Mouse (Mus musculus) megakaryocyte-erythroid progenitor cell, adult 5 weeks (primary cell): ENCODE results near the gene Tec. TPM values are rescaled to one million over a fixed set of nuclear protein-coding genes. Genes with fewer than 3 reads are reported as not detected.

ENCODE experiments used
- polyA plus RNA-seq: library from polyadenylated mRNA; stranded (reverse); fragments of >175 nt; gene quantifications from 2 replicates; pipeline ENCODE4 v1.2.3, GENCODE M21; 2012

Tec gene
- 2.0 and 2.3 TPM in 2 replicates for polyA plus RNA-seq

DNA sequence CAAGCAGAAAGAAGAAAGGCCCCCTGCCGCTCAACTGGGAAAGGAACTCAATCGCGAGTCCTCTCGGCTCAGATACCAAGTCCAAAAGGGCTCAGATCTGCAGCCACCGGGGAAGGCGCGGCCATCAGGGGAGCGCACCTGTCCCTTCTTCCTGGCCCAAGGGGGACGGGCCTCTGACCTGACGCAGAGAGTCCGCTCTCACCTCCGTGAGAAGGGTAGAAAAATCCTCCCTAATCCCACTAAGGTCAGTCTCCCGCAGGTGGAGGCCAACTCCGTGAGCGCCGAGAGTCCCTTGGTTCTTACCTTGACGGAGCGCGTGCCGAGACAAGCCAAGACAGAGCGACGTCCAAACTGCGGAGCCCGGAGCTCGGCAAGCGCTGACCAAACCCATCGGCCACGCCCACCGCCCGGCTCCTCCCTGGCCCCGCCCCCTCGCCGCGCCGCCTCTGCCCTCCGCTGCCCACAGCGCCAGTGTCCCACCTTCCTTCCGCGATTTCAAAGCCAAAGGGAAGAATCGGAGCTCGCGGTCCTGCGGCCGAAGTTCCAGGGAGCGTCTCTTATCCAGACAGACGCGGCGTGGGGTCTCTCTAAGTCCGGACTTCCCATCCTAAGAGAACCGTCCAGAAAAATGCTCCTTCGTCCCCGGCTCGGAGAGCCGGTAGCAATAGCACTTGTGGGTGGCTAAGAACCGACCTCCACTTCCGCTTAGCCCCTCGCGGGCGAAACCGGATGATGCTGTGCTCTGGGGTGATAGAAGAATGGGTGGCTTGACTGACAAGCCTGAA, at the start of gene Tec:
Gene Tec, minus strand, starts transcription at position 393 of the 785 bp plus-strand sequence.

DNA sequence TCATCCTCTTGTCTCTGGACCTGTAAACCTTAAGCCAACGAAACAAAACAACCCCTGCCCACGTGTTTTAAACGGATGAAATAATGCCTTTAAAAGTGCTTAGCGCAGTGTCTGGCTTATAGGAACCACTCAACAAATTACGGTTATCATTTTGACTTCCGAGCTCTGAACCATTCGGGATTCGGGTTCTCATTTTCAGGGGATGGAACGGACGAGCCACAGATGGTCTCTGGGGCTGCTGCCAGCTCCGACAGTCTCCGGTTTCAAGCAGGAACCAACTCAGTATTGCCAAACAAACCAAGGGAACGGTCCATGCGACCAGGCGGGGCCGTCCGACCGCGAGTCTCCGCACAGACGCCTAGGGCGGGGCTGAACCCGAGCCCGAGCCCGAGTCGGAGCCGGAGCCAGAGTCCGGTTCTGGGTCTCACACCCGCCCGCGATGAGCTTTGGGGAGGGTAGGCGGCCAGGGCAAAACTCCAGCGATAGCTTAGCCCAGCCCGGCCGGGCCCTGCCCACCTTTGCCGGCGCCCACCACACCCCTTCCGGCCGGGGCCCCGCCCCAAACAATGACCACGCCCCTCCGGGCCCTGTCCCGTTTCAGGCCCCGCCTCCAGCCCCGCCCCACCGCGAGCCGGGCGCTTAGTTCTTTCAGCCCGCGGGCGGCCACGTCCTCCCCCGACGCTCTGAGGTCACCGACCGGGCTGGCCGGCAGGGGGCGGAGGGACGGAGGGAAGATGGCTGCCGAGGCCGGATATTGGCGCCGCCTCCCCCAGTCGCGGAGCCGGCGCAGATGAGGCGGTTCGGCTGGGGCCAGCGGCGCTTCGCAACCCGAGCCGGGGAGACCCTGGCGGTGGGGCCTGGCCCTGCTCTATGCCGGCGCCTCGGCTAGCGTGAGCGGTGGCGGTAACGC, 45.6 kb upstream of the Tec start, which contains the start of gene Slain2:
Gene Slain2, plus strand, starts transcription at position 657 of the 910 bp plus-strand sequence.

DNA sequence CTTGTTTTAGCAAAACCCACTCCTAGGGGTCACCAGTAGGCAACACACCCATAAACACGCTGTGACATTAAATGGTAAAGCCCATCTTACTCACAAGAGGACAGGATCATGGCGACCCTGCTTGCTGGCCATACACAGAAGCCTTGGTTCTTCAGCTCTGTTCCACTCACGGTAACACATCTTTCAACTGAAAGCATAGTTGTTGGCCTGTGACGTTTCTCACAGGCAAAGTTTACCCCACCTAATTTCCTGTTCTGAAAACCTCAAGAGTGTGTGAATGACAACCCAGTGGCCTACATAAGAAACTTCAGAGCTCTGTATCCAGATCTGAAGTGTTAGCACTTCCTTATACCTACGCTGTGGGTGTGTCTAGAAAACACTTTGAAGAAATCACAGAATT, 115.7 kb downstream of the Tec start, which contains the start of gene Txk:
Gene Txk, minus strand, starts transcription at position 193 of the 400 bp plus-strand sequence.

Other genes with a start within 250 kb of the Tec start
- gene Cnga1, start 224.2 kb downstream of the Tec start, polyA plus RNA-seq: not detected in 2 replicates
- 0.17 and 0.18 TPM in 2 replicates for gene Nipal1, start 220.7 kb downstream of the Tec start, polyA plus RNA-seq
- gene Txk, start 115.7 kb downstream of the Tec start, polyA plus RNA-seq: 0.06 and 0.17 TPM in 2 replicates
- 15.8 and 16.0 TPM in 2 replicates for gene Slain2, start 45.8 kb upstream of the Tec start, polyA plus RNA-seq
- gene Gm10135, start 106.2 kb upstream of the Tec start, polyA plus RNA-seq: 1.3 TPM in 1 of 2 replicates, not detected in the other
- gene Slc10a4, start 138.4 kb upstream of the Tec start, polyA plus RNA-seq: 0.05 TPM in 1 of 2 replicates, not detected in the other